ENCODE assay signal across 16 mouse cellular contexts in genomic region chr10:119040205-119040604, GRCm38 (mm10).
DNase-seq lines count a peak whose midpoint lies in the region; ATAC-seq lines count a peak whose summit lies in the region.
"Had no signal": no experiment of that assay in that cellular context is flagged by ENCODE, and none has a peak within 500 bp of the region (broad histone marks: within the 10 kb centered on the region; RNA-seq: fewer than 3 reads in every experiment).

No protein-coding gene starts in this region.

- H3K4me3 ChIP-seq in heart, embryonic 13.5 days: no peak overlapping the region
- no peak overlapping the region for H3K4me3 ChIP-seq in lung, embryonic 16.5 days (ENCODE audit: low read length)
- H3K4me3 ChIP-seq: embryonic facial prominence, embryonic 13.5 days; forebrain, embryonic 13.5 days; left cerebral cortex, adult 2 months; limb, embryonic 15.5 days; neural tube, embryonic 13.5 days had no signal

- H3K4me1 ChIP-seq in heart, embryonic 13.5 days: peaks cover 17% of the 10 kb centered on the region
- peaks cover 3% of the 10 kb centered on the region; the same call in 1 of the 2 replicates for H3K4me1 ChIP-seq in lung, embryonic 16.5 days (replicated peaks; ENCODE audit: control insufficient read depth, insufficient read depth, low read length)
- H3K4me1 ChIP-seq: embryonic facial prominence, embryonic 13.5 days; forebrain, embryonic 13.5 days; limb, embryonic 15.5 days had no signal

- DNase-seq in heart, postnatal 36 days: no peak
- DNase-seq in lung, postnatal 10 days: no peak
- peak; percentile 72 for DNase-seq in adipocyte (ENCODE audit: low spot score)
- no peak for DNase-seq in cerebellum, adult 8-10 months
- DNase-seq: cerebellum, adult 9-11 months; gastrocnemius, postnatal 10 days; right cerebral cortex, adult 18-20 months had no signal

- WGBS in heart, embryonic 13.5 days: 24% methylated on average over 4 of the region's 4 CpGs
- 40% methylated on average over 4 of the region's 4 CpGs for WGBS in lung, embryonic 16.5 days

- intact Hi-C loops in heart, postnatal 36 days (cut with DNase I): no loop called here

- no peak for ATAC-seq in heart, embryonic 13.5 days (ENCODE audit: extremely low read depth, insufficient number of reproducible peaks, low FRiP score, low TSS enrichment)
- peak; percentile 38; the same call in 1 of the 2 replicates for ATAC-seq in lung, embryonic 16.5 days (ENCODE audit: low read depth)
- ATAC-seq in megakaryocyte, adult 5-6 weeks (ENCODE audit: poor library complexity, severe bottlenecking): 0 out of 2 replicates have a peak, but pooled peaks have one; percentile 18
- ATAC-seq: forebrain, embryonic 13.5 days; intestine, postnatal 0 days had no signal

- H3K9ac ChIP-seq in heart, embryonic 13.5 days: no peak overlapping the region
- no peak overlapping the region for H3K9ac ChIP-seq in lung, embryonic 16.5 days (ENCODE audit: low read length)
- H3K9ac ChIP-seq: embryonic facial prominence, embryonic 13.5 days; forebrain, embryonic 13.5 days; limb, embryonic 15.5 days; neural tube, embryonic 13.5 days had no signal

- peak overlapping the region; percentile 24; the same call in 1 of the 2 replicates for H3K27ac ChIP-seq in heart, embryonic 13.5 days (replicated peaks)
- H3K27ac ChIP-seq in lung, embryonic 16.5 days (ENCODE audit: low read length): peak overlapping the region; percentile 48; the same call in 1 of the 2 replicates
- H3K27ac ChIP-seq: embryonic facial prominence, embryonic 13.5 days; forebrain, embryonic 13.5 days; left cerebral cortex, adult 2 months; limb, embryonic 15.5 days; neural tube, embryonic 13.5 days had no signal

- H3K9me3 ChIP-seq in heart, embryonic 13.5 days: no peaks in the 10 kb centered on the region
- H3K9me3 ChIP-seq in lung, embryonic 16.5 days (ENCODE audit: control insufficient read depth, low read length): no peaks in the 10 kb centered on the region
- H3K9me3 ChIP-seq: embryonic facial prominence, embryonic 13.5 days; forebrain, embryonic 13.5 days; limb, embryonic 15.5 days; neural tube, embryonic 13.5 days had no signal

- no peak overlapping the region for H3K4me2 ChIP-seq in heart, embryonic 13.5 days
- H3K4me2 ChIP-seq in lung, embryonic 16.5 days (ENCODE audit: low read depth, low read length): no peak overlapping the region
- H3K4me2 ChIP-seq: embryonic facial prominence, embryonic 13.5 days; forebrain, embryonic 13.5 days; limb, embryonic 15.5 days; neural tube, embryonic 13.5 days had no signal

- no peaks in the 10 kb centered on the region for H3K36me3 ChIP-seq in heart, embryonic 13.5 days
- no peaks in the 10 kb centered on the region for H3K36me3 ChIP-seq in lung, embryonic 16.5 days (ENCODE audit: control insufficient read depth, insufficient read depth, low read length)
- H3K36me3 ChIP-seq: embryonic facial prominence, embryonic 13.5 days; limb, embryonic 15.5 days; neural tube, embryonic 13.5 days had no signal

- H3K27me3 ChIP-seq in heart, embryonic 13.5 days (replicated peaks): no peaks in the 10 kb centered on the region
- H3K27me3 ChIP-seq in lung, embryonic 16.5 days (ENCODE audit: control insufficient read depth, insufficient read depth, low read depth, low read length): no peaks in the 10 kb centered on the region; the same call in 1 of the 2 replicates
- H3K27me3 ChIP-seq: embryonic facial prominence, embryonic 13.5 days; forebrain, embryonic 13.5 days; limb, embryonic 15.5 days; neural tube, embryonic 13.5 days had no signal
